Mouse (Mus musculus): ENCODE measurements around the gene Serf2.

DNA sequence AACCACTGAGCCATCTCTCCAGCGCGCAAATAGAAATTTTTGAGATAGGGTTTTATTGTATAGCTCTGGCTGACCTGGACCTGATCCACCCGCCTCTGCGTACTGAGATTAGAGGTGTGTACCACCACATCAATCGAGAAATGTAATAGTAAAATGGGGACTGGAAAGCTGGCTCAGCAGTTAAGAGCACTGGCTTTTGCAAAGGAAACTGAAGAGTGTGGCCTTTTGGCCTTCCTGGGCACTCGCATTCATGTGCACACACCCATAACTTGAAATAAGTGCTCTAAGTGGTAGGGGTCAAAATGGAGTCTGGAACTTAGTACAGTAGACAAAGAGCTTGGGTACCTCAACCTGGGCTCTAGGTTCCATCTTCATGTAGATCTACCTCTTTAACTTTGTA, 32.6 kb upstream of the Serf2 start:
- TF ChIP-seq CTCF (IDR thresholded peaks at IDR 0.05; ENCODE audit: control insufficient read depth, insufficient read depth, insufficient replicate concordance, low read depth, low read length), result no peak
- no peak for TF ChIP-seq POLR2A (IDR thresholded peaks at IDR 0.05; ENCODE audit: control insufficient read depth, low read depth, low read length)

Measured in testis, adult 2 months (tissue).